Mouse (Mus musculus) bone marrow macrophage, adult 2 months (primary cell): ENCODE data around the gene Klk15.

Experiments
- CTCF ChIP-seq: IDR thresholded peaks from 2 replicates; pipeline ENCODE4 v1.5.1; 2012; ENCODE audit warnings: low read depth, mild to moderate bottlenecking, low read length, moderate library complexity
- POLR2A ChIP-seq: IDR thresholded peaks from 2 replicates; pipeline ENCODE4 v1.6.1; 2012; ENCODE audit warnings: mild to moderate bottlenecking, low read depth, low read length, borderline replicate concordance

GRCm38 (mm10) chr7:43985657-43986056 lies 52.1 kb downstream of the Klk15 start:
- TF ChIP-seq POLR2A: no peak
- no peak for TF ChIP-seq CTCF
